Mouse (Mus musculus) limb, embryonic 12.5 days (tissue): ENCODE results near the gene Ttll12. TPM values are rescaled to one million over a fixed set of nuclear protein-coding genes. Genes with fewer than 3 reads are reported as not detected.

Experiments used
- ATAC-seq: fragments of 200-750 bp; cut with Nextera tagmentation; 2 replicates; pipeline ENCODE4 v1.8.0; 2017; ENCODE audit warnings: low read depth, moderate TSS enrichment; ENCODE audit not compliant: insufficient number of reproducible peaks, insufficient read depth, low FRiP score, low TSS enrichment
- H3K27ac ChIP-seq: fragments of 300-500 bp; sonication (generic); 2 replicates; pipeline ENCODE4 v1.5.1; 2016; ENCODE audit warnings: mild to moderate bottlenecking, moderate library complexity
- H3K27me3 ChIP-seq: fragments of 300-500 bp; sonication (generic); 2 replicates; pipeline ENCODE4 v1.6.1; 2016; ENCODE audit warnings: mild to moderate bottlenecking, moderate library complexity
- H3K36me3 ChIP-seq: fragments of 300-500 bp; sonication (generic); 2 replicates; pipeline ENCODE4 v1.6.1; 2016; ENCODE audit warnings: mild to moderate bottlenecking, moderate library complexity
- H3K4me1 ChIP-seq: fragments of 300-500 bp; sonication (generic); replicated peaks from 2 replicates; pipeline ENCODE4 v1.6.1; 2016
- H3K4me2 ChIP-seq: fragments of 300-500 bp; sonication (generic); 2 replicates; pipeline ENCODE4 v1.6.1; 2016; ENCODE audit warnings: mild to moderate bottlenecking, moderate library complexity
- H3K4me3 ChIP-seq: fragments of 300-500 bp; sonication (generic); replicated peaks from 2 replicates; pipeline ENCODE4 v1.5.1; 2016; ENCODE audit warnings: mild to moderate bottlenecking
- H3K9ac ChIP-seq: fragments of 300-500 bp; sonication (generic); replicated peaks from 2 replicates; pipeline ENCODE4 v1.6.1; 2016; ENCODE audit warnings: mild to moderate bottlenecking, moderate library complexity
- H3K9me3 ChIP-seq: fragments of 300-500 bp; sonication (generic); 2 replicates; pipeline ENCODE4 v1.6.1; 2016; ENCODE audit warnings: mild to moderate bottlenecking, moderate library complexity
- WGBS: fragments of 180-500 bp; shearing (Covaris S2); methylation state at CpG from one replicate; pipeline ENCODE4 v1.1.7; 2016; 5-methylcytosine and 5-hydroxymethylcytosine counted together
- polyA plus RNA-seq: library from polyadenylated mRNA; unstranded; fragments of >200 nt; fragmentation: Nextera tagmentation; extraction: Ambion mirVana; gene quantifications from 2 replicates; pipeline ENCODE4 v1.2.1, GENCODE M21; 2016

Ttll12 gene
- polyA plus RNA-seq, result 44.7 and 46.0 TPM in 2 replicates

DNA sequence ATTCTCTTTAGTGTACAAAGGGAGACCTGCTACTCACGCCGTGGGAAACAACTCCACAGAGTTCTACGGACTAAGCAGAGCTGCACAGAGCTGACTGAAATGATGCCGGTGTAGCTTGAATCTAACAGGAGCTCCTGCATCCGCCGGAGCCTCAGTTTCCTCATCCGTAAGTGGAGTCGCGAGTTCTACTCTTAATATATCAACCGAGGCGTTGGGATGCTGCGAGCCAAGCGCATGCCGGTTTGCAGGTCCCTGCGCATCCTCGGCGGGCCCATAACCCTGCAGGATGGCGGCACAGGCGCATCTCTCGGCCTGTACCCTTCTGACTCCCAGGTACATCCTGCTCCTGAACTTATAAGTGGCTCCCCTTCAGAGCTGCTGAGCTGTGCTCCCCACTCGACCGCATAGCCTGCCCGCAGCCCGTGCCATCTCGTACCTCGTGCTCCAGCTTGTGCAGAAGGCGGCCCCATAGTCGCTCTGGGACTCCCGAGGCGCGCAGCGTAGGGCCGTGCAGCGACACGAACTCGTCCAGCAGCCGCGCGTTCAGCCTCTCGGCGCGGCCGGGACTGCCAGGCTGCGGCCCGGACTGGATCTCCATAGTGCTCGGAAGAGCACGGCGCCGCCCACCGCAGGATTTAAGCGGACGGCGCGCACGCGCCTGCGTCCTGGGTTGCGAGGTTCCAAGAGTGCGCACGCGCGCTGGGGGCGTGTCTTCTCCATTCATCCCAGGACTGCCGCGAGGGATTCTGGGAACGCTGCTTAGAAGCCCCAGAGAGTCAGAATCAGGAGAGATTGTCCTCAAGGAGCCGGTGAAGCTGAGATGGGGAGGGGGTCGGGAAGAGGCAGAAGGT lies at the start of gene Ttll12:
Gene Ttll12, minus strand, starts transcription at position 645 of the 851 bp plus-strand sequence.
- H3K27ac ChIP-seq, result peak within 1 kb of the TSS; percentile 76
- H3K4me3 ChIP-seq, result peak within 1 kb of the TSS; percentile 76
- H3K27me3 ChIP-seq, result no peaks in the 10 kb centered on the region
- H3K4me2 ChIP-seq, result peak within 1 kb of the TSS; percentile 70
- peak within 1 kb of the TSS; percentile 86 for H3K9ac ChIP-seq
- H3K36me3 ChIP-seq, result peaks cover 19% of the 10 kb centered on the region
- peak; percentile 85 for ATAC-seq
- under 1% methylated on average over 68 of the region's 68 CpGs for WGBS
- no peaks in the 10 kb centered on the region for H3K9me3 ChIP-seq
- peaks cover 14% of the 10 kb centered on the region for H3K4me1 ChIP-seq

DNA sequence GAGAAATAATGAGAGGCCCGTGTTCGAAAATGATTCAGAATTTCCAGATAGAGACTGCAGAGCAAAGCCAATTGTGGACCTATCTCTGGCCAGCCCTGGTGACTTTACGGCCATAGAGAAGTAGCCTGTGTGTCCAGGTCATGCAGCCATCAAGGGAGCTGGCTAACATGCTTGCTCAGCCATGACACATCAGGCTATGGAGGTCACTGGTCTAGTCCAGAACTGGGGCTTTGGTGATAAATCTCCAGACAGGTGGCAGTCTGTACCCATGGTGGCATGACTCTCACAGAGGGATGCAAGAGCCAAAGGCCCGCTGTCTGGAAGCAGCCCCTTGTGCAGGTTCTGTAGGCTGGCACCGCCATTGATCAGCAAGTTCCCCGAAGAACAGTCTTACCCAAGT lies 47.6 kb upstream of the Ttll12 start:
- WGBS, result 93% methylated on average over 6 of the region's 6 CpGs
- peaks cover 22% of the 10 kb centered on the region; the same call in 1 of the 2 replicates for H3K36me3 ChIP-seq
- 0 out of 2 replicates have a peak, but pooled peaks cover 2% of the 10 kb centered on the region for H3K27me3 ChIP-seq
- H3K4me3 ChIP-seq, result no peak overlapping the region
- H3K9ac ChIP-seq, result no peak overlapping the region
- no peak overlapping the region for H3K27ac ChIP-seq
- ATAC-seq, result no peak
- H3K4me1 ChIP-seq, result peaks cover 45% of the 10 kb centered on the region
- no peak overlapping the region for H3K4me2 ChIP-seq
- H3K9me3 ChIP-seq, result no peaks in the 10 kb centered on the region

DNA sequence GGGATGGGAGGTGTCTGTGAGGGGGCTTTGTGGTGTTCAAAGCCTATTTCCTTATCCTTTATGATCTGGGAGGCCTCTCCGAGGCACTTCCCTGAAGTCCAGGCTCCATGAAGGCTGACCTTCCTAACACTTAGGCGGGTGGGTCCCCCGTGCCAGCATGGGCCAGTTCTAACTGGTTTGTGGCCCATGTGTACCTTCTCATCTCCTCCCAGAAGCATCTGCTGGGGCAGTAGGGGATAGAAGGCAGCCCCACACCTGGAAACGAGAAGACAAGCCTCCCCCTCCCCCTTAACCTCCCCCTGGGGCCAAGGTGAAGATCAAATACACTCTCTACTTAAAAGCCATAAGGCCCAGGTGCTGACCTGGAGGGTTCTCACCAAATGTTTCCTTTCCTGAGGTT lies 45.3 kb upstream of the Ttll12 start:
- 12% methylated on average over 4 of the region's 4 CpGs for WGBS
- ATAC-seq, result no peak
- no peak overlapping the region; the same call in 1 of the 2 replicates for H3K27ac ChIP-seq
- H3K4me2 ChIP-seq, result no peak overlapping the region
- no peak overlapping the region for H3K4me3 ChIP-seq
- H3K9ac ChIP-seq, result no peak overlapping the region
- H3K36me3 ChIP-seq, result peaks cover 28% of the 10 kb centered on the region; the same call in 1 of the 2 replicates
- no peaks in the 10 kb centered on the region for H3K9me3 ChIP-seq
- H3K27me3 ChIP-seq, result 0 out of 2 replicates have a peak, but pooled peaks cover 2% of the 10 kb centered on the region
- peaks cover 45% of the 10 kb centered on the region for H3K4me1 ChIP-seq

DNA sequence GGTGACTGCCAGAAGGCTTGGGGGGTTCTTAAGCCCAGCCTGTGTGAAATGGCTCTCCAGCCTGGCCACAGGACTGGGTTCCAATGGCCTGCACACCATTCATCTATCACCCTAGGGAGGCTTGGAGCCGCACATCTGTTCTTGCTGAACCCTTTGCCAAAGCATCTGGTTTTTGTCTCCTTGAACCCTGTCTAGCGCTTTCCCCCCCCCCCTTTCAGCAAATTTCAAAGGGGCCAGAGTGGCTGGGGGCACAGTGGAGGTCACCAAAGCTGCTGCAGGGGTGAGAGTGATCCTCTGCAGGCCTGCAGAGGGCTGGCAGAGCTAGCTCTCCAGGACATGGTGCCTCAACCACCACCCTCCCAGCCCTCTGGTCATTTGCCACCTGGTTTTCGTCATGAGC lies 44.2 kb upstream of the Ttll12 start:
- Histone ChIP-seq H3K27me3 (0 out of 2 replicates have a peak, but pooled peaks cover 2% of the 10 kb centered on the region), H3K4me3 (no peak overlapping the region), H3K27ac (peak overlapping the region; percentile 45; the same call in 1 of the 2 replicates), H3K4me2 (peak overlapping the region; percentile 13; the same call in 1 of the 2 replicates), H3K9me3 (no peaks in the 10 kb centered on the region), H3K9ac (no peak overlapping the region), H3K4me1 (peaks cover 42% of the 10 kb centered on the region), H3K36me3 (peaks cover 20% of the 10 kb centered on the region; the same call in 1 of the 2 replicates)
- 7% methylated on average over 3 of the region's 3 CpGs for WGBS
- peak; percentile 31; the same call in 1 of the 2 replicates for ATAC-seq

DNA sequence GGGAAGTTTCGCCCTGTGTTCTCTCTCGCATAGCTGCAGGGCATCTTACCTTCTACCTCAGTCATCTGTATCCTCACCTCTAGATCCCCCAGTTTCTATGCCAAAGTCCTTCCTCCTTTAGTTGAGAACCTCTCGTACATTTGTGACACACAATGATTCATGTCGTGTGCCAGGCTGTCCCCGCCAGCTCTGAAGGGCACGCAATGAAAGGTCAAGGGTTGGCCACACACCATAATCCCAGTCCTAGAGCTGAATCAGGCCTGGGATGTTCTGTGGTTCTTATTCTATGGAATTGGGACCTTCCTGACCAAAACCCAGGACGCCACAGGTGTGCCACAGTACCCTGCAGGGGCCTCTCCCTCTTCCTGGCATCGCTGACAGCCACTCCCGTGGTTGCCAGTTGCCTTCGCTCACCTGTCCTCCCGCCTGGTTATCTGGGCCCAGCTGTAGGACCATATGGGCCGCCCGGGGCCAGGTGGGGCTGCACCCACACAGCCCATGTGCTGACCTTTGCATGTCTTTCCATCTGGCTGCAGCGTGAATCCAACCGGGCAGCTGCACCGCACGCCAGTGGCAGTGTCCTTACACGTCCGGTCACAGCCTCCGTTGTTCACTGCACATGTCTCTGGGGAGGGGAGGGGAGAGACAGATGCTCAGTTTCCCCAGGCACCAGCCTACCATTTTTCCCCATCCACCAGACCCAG lies 43.4 kb upstream of the Ttll12 start:
- Histone ChIP-seq H3K4me2 (no peak overlapping the region), H3K27ac (peak overlapping the region; percentile 45; the same call in 1 of the 2 replicates), H3K9me3 (no peaks in the 10 kb centered on the region), H3K4me1 (peaks cover 42% of the 10 kb centered on the region), H3K27me3 (0 out of 2 replicates have a peak, but pooled peaks cover 2% of the 10 kb centered on the region), H3K4me3 (no peak overlapping the region), H3K9ac (no peak overlapping the region), H3K36me3 (peaks cover 12% of the 10 kb centered on the region; the same call in 1 of the 2 replicates)
- 51% methylated on average over 20 of the region's 20 CpGs for WGBS
- ATAC-seq, result no peak

DNA sequence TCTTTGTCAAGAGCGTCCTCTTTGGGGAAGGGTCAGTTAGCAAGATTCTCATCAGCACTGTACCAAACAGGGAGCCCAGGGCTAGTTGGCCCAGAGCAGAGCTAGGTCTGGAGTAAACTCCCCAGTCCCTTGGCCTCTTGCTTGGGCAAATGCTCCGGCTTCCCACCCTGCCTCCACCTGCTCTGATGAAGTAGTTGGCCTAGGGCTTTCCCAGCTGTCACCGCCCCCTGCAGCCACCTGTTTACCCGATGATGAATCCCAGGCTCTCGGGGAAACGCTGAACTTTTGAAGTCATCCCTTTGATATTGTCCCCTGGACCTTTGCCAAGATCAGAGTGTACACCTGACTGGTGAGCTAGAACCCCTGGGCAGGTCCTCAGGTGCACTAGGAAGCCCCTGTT lies 41.8 kb upstream of the Ttll12 start:
- ATAC-seq, result no peak
- H3K4me2 ChIP-seq, result no peak overlapping the region
- no peak overlapping the region for H3K4me3 ChIP-seq
- WGBS, result 45% methylated on average over 6 of the region's 6 CpGs
- H3K36me3 ChIP-seq, result peaks cover 21% of the 10 kb centered on the region
- no peaks in the 10 kb centered on the region for H3K9me3 ChIP-seq
- H3K27me3 ChIP-seq, result 0 out of 2 replicates have a peak, but pooled peaks cover 1% of the 10 kb centered on the region
- H3K27ac ChIP-seq, result no peak overlapping the region
- H3K9ac ChIP-seq, result no peak overlapping the region
- peaks cover 42% of the 10 kb centered on the region for H3K4me1 ChIP-seq

DNA sequence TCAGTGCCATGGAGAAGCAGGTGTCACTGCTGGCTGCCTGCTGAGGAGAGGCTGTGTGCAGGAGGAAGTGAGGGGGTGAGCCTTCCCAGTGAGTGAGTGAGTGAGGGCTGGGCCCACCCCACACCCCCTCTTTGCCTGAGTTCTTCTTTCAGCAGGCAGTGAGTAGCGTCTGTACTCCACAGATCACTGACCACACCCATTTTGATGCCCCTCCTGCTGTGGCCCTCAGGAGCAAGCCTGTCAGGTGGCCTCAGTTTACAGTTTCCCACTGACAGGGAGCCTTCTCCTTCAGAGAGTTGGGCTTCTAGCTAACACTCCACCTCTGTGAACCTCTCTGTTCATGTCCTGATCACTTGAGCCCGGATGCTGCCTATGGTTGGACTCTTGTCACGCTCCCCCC lies 40.3 kb upstream of the Ttll12 start:
- H3K9me3 ChIP-seq, result peaks cover 5% of the 10 kb centered on the region; the same call in 1 of the 2 replicates
- H3K27me3 ChIP-seq, result no peaks in the 10 kb centered on the region
- peaks cover 34% of the 10 kb centered on the region for H3K4me1 ChIP-seq
- H3K4me2 ChIP-seq, result no peak overlapping the region
- no peak overlapping the region for H3K9ac ChIP-seq
- H3K4me3 ChIP-seq, result no peak overlapping the region
- no peak overlapping the region for H3K27ac ChIP-seq
- 56% methylated on average over 3 of the region's 3 CpGs for WGBS
- H3K36me3 ChIP-seq, result peaks cover 35% of the 10 kb centered on the region
- no peak for ATAC-seq

DNA sequence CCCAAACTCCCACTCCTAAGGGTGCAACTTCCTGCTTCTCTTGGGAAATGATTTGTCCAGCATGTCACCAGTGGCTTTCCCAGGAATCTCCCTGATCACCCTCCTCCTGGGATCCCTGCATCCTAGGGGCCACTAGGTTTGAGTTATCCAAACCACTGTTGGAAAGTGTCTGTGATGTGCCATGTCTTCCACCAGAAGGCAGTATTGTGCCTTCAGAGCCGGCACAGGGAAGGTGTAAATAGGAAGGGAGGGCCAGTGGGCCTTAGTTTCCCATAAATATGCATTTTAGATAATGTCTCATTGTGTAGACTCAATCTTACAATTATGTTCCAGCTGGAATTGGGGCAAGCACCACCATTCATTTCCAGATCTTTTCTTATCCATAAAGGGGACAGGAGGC lies 39.1 kb upstream of the Ttll12 start:
- H3K27me3 ChIP-seq, result no peaks in the 10 kb centered on the region
- H3K4me2 ChIP-seq, result no peak overlapping the region
- H3K9me3 ChIP-seq, result peaks cover 10% of the 10 kb centered on the region
- WGBS, result 14% methylated on average over 1 of the region's 1 CpGs
- no peak overlapping the region for H3K27ac ChIP-seq
- ATAC-seq, result no peak
- peaks cover 22% of the 10 kb centered on the region for H3K4me1 ChIP-seq
- H3K4me3 ChIP-seq, result no peak overlapping the region
- peaks cover 47% of the 10 kb centered on the region for H3K36me3 ChIP-seq
- no peak overlapping the region for H3K9ac ChIP-seq

DNA sequence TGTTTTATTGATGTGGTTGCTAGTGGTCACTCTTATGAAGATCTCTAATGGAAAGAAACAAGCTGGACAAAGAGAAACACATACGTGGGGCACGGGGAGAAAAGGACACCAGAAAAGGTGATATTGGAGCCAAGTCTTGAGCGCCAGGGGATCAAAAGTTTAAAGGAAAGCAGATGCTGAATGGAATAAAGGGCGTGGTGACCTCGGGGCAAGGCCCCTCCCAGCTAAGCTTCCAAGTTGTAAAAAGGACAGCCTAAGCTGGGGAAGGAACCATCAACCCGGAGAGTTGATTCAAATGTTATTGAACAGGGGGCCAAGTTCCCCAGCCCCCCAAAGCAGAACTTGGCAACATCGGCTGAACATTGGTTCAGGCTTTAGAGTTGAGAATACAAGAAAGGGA lies 36.1 kb upstream of the Ttll12 start:
- Histone ChIP-seq H3K4me1 (no peaks in the 10 kb centered on the region), H3K9me3 (peaks cover 10% of the 10 kb centered on the region), H3K4me3 (no peak overlapping the region), H3K27me3 (no peaks in the 10 kb centered on the region), H3K9ac (no peak overlapping the region), H3K4me2 (no peak overlapping the region), H3K27ac (no peak overlapping the region), H3K36me3 (peaks cover 63% of the 10 kb centered on the region)
- WGBS, result 65% methylated on average over 7 of the region's 7 CpGs
- ATAC-seq, result no peak

DNA sequence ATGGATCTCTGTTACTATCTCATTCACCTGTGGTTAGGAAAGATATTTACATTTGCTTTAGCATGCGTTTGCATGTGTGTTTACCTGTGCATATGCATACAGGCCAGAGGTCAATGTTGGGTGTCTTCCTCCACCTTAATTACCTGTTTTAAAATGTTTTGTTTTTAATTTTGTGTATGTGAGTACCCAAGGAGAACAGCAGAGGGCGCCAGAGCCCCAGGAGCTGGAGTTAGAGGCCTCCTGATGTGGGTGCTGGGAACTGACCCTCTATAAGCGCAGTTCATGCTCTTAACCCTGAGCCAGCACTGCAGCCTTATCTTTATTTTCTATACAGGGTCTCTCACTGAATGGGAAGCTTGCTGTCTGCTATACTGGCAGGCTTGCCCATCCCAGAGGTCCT lies 34.8 kb upstream of the Ttll12 start:
- Histone ChIP-seq H3K4me1 (no peaks in the 10 kb centered on the region), H3K4me3 (no peak overlapping the region), H3K9me3 (peaks cover 10% of the 10 kb centered on the region), H3K9ac (no peak overlapping the region), H3K27ac (no peak overlapping the region), H3K36me3 (peaks cover 68% of the 10 kb centered on the region), H3K27me3 (no peaks in the 10 kb centered on the region), H3K4me2 (no peak overlapping the region)
- no peak for ATAC-seq
- WGBS, result 75% methylated on average over 3 of the region's 3 CpGs

DNA sequence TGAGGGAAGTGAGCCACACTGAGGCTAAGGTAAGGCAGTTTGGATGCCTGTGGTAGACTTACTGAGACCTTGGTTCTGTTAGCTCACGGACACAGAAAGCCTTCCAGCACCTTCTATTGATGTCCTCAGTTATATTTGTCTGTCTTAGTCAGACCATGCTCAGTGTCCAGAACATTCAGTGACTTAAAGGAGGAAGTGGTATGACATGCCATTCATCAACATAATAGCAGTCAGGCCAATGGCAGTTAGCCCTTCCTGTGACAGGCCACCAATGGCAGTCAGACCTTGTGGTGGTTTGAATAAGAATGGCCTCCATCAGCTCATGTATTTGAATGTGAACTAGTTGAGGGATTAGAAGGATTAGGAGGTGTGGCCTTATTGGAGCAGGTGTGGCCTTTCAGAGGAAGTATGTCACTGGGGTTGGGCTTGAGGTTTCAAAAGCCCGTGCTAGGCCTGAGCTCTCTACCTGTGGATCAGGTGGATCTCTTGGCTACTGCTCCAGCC lies 31.2 kb upstream of the Ttll12 start:
- Histone ChIP-seq H3K27ac (no peak overlapping the region), H3K4me3 (no peak overlapping the region), H3K4me1 (no peaks in the 10 kb centered on the region), H3K4me2 (no peak overlapping the region), H3K9ac (no peak overlapping the region), H3K36me3 (peaks cover 64% of the 10 kb centered on the region), H3K27me3 (no peaks in the 10 kb centered on the region), H3K9me3 (peaks cover 10% of the 10 kb centered on the region)
- no peak for ATAC-seq
- WGBS, result 90% methylated on average over 2 of the region's 2 CpGs
